Mouse (Mus musculus): Measurements from ENCODE around the gene Adssl1. TPM values are rescaled to one million over a fixed set of nuclear protein-coding genes. Genes with fewer than 3 reads are reported as not detected.

The Adssl1 gene
- polyA plus RNA-seq, 1 experiment from 2014 or later, result 2.1 TPM

DNA sequence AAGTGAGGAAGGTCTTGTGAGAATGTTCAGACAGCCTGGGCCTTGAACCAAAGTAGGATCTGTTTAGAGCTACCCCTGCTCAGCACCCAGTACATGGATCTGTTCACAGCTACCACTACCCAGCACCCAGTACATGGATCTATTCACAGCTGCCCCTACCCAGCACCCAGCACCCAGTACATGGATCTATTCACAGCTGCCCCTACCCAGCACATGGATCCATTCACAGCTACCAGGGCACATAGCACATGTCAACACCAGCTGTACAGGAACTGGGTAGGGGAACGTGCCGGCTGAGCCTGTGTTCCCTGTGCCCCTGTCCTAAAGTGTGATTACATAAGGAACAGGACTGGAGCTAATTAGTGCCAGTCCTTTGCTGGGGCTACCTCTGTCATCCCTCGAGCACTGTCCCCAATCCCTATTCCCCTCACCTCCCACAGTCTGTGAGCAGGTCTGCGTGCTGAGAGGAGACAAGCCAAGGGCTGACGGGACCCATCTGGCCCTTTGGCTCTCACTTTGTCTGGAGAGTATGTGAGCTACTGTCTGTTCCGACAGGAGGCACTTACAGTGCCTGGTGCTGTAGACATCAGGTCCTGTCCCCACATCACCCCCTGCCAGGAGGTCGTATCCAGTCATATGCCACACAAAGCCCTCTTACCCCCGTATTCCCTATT is 29.1 kb upstream of the Adssl1 start:
- WGBS, result 81% methylated on average over 8 of the region's 8 CpGs
- DNase-seq (ENCODE audit: low spot score) (no peak), ATAC-seq (replicated peaks; ENCODE audit: low FRiP score) (no peak)
- Histone ChIP-seq H3K27me3 (ENCODE audit: control insufficient read depth, insufficient read depth, low read length) (peaks cover 26% of the 10 kb centered on the region), H3K4me3 (ENCODE audit: low read depth, low read length) (no peak overlapping the region), H3K9ac (ENCODE audit: low read length) (no peak overlapping the region), H3K27ac (ENCODE audit: low read depth, low read length) (no peak overlapping the region), H3K9me3 (ENCODE audit: control insufficient read depth, low read length) (no peaks in the 10 kb centered on the region), H3K4me1 (replicated peaks; ENCODE audit: control insufficient read depth, insufficient read depth, low read length) (peaks cover 7% of the 10 kb centered on the region; the same call in 1 of the 2 replicates), H3K4me2 (ENCODE audit: low read depth, low read length, severe bottlenecking) (no peak overlapping the region), H3K36me3 (ENCODE audit: control insufficient read depth, insufficient read depth, low read length) (no peaks in the 10 kb centered on the region)

DNA sequence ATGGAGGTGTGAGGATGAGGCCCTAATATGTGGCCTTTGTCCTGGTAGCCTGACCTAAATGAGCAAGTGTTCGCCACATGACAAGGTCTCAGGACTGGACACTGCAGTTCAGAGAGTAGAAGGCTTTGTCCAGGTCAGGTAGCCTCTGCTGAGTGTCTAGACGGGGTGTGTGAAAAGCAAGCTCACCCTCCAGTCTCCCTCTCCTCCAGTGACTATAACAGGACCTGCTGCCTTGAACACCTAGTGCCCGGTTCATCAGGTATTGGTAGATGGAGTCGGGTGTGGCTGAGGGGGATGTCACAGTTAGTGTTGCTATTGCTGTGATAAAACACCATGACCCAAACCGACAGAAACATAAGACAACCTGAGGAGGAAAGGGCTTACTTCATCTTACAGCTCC is 28.6 kb upstream of the Adssl1 start:
- peaks cover 26% of the 10 kb centered on the region for H3K27me3 ChIP-seq (ENCODE audit: control insufficient read depth, insufficient read depth, low read length)
- H3K36me3 ChIP-seq (ENCODE audit: control insufficient read depth, insufficient read depth, low read length), result no peaks in the 10 kb centered on the region
- no peak overlapping the region for H3K9ac ChIP-seq (ENCODE audit: low read length)
- 92% methylated on average over 5 of the region's 5 CpGs for WGBS
- no peak for ATAC-seq (replicated peaks; ENCODE audit: low FRiP score)
- peaks cover 7% of the 10 kb centered on the region; the same call in 1 of the 2 replicates for H3K4me1 ChIP-seq (replicated peaks; ENCODE audit: control insufficient read depth, insufficient read depth, low read length)
- H3K9me3 ChIP-seq (ENCODE audit: control insufficient read depth, low read length), result no peaks in the 10 kb centered on the region
- H3K4me2 ChIP-seq (ENCODE audit: low read depth, low read length, severe bottlenecking), result no peak overlapping the region
- DNase-seq (ENCODE audit: low spot score), result no peak
- no peak overlapping the region for H3K27ac ChIP-seq (ENCODE audit: low read depth, low read length)
- no peak overlapping the region for H3K4me3 ChIP-seq (ENCODE audit: low read depth, low read length)

DNA sequence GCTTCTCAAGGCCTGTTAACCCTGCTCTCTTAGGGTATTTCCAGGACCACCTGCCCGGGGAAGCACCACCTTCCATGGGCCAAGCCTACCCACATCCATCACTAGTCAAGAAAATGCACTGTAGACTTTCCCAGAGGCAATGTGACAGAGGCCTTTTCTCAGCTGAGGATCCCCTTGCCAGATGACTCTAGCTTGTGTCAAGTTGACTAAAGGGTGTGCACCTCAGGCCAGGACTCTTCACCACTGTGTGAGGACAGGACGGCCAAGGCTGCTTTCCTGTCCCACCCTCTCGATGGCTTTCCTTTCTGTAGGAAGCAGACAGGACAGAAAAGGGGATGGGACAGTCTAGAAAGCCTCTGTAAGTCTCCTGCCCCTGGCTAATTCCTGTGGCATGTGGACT is 28.1 kb upstream of the Adssl1 start:
- H3K4me2 ChIP-seq (ENCODE audit: low read depth, low read length, severe bottlenecking), result no peak overlapping the region

DNA sequence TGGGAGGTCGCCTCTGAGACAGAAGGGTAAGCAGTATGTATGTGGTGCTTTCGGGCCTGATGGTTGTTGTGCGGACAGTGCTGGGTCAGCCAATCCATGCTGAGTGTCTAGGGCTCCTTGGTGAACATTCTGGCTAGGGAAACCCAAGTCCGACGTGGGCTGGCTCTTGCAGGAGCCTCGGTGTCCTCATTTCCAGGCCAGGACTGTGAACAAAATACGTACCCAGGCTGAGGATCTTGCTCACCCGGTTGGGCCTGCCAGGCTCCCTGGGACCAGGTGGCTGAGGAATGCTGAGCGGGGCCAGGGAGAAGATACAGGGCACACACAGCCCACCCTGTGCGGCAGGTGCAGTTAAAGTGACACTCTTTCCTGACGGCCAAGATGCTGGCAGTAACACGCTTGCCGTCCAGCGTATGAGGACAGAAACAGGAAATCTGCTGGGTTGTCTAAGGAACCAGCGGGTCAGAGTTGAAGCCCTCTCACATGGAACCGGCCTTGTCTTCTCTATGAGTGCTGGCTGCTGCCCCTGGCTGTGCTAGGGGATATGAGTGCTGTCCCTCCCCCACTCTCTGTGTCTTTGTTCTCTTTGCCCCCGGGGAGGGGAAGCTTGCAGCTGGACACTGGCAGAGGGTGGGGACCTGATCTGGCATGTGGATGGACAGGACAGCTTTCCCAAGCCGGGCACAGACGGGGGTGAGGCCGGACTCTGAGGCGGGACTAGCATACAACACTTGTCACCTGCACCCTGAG is 26.7 kb upstream of the Adssl1 start:
- 74% methylated on average over 21 of the region's 21 CpGs for WGBS
- Histone ChIP-seq H3K27me3 (ENCODE audit: control insufficient read depth, insufficient read depth, low read length) (peaks cover 16% of the 10 kb centered on the region), H3K36me3 (ENCODE audit: control insufficient read depth, insufficient read depth, low read length) (no peaks in the 10 kb centered on the region), H3K4me2 (ENCODE audit: low read depth, low read length, severe bottlenecking) (no peak overlapping the region), H3K9me3 (ENCODE audit: control insufficient read depth, low read length) (no peaks in the 10 kb centered on the region), H3K27ac (ENCODE audit: low read depth, low read length) (no peak overlapping the region), H3K4me1 (replicated peaks; ENCODE audit: control insufficient read depth, insufficient read depth, low read length) (peaks cover 7% of the 10 kb centered on the region; the same call in 1 of the 2 replicates), H3K9ac (ENCODE audit: low read length) (no peak overlapping the region), H3K4me3 (ENCODE audit: low read depth, low read length) (no peak overlapping the region)
- DNase-seq (ENCODE audit: low spot score) (no peak), ATAC-seq (replicated peaks; ENCODE audit: low FRiP score) (no peak)

More for the DNA sequence above, 28.1 kb upstream of the Adssl1 start:
- no peak overlapping the region for H3K9ac ChIP-seq (ENCODE audit: low read length)
- no peak overlapping the region for H3K27ac ChIP-seq (ENCODE audit: low read depth, low read length)
- H3K36me3 ChIP-seq (ENCODE audit: control insufficient read depth, insufficient read depth, low read length), result no peaks in the 10 kb centered on the region
- 84% methylated on average over 3 of the region's 3 CpGs for WGBS
- H3K9me3 ChIP-seq (ENCODE audit: control insufficient read depth, low read length), result no peaks in the 10 kb centered on the region
- peaks cover 7% of the 10 kb centered on the region; the same call in 1 of the 2 replicates for H3K4me1 ChIP-seq (replicated peaks; ENCODE audit: control insufficient read depth, insufficient read depth, low read length)
- DNase-seq (ENCODE audit: low spot score), result no peak
- ATAC-seq (replicated peaks; ENCODE audit: low FRiP score), result no peak
- H3K4me3 ChIP-seq (ENCODE audit: low read depth, low read length), result no peak overlapping the region
- H3K27me3 ChIP-seq (ENCODE audit: control insufficient read depth, insufficient read depth, low read length), result peaks cover 26% of the 10 kb centered on the region

DNA sequence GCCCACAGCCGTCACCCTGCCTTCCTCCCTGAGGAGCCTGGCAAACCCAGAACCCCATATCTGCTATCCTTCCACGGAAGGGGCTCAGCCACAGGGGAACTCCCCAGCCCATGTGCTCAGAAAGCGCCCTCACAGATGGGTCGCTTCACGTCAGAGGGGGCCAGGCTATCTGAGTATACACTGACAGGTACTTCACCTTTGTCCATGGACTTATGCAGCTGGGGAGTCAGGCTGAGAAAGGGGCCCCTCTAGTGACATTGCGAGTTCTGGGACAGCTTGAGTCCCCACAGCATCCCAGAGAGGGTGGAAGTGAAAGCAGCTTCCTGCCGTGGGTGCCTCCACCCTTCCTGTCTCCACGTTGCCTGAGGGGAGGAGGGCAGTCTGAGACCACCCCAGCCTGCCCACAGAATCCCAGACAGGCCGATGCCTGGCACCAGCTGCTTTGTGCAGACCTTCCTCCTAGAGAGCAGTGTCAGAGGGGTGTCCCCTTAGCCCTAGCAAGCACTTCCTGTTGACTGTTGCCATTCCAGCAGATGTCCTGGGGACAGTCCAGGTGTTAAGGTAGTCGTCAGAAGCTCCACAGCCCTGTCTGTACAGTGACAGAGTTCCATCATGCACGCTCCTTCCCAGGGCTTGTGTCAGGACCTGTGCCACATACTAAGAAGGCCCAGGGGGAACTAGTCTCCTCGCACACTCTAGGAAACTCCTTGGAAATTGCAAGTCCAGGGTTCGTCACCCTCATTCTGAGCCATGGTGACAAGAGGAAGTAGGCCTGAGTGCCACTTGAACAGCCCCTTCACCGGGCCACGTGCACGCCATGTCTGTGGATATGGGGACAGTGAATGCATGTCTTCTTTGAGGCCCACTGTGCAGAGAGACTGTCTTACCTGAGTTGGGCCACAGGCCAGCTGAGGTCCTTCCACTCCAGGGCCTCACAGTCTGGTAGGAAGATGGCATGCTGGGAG is 25.6 kb upstream of the Adssl1 start:
- Histone ChIP-seq H3K4me2 (ENCODE audit: low read depth, low read length, severe bottlenecking) (no peak overlapping the region), H3K9ac (ENCODE audit: low read length) (no peak overlapping the region), H3K36me3 (ENCODE audit: control insufficient read depth, insufficient read depth, low read length) (no peaks in the 10 kb centered on the region), H3K4me1 (replicated peaks; ENCODE audit: control insufficient read depth, insufficient read depth, low read length) (peaks cover under 1% of the 10 kb centered on the region; the same call in 1 of the 2 replicates), H3K4me3 (ENCODE audit: low read depth, low read length) (no peak overlapping the region), H3K9me3 (ENCODE audit: control insufficient read depth, low read length) (no peaks in the 10 kb centered on the region), H3K27me3 (ENCODE audit: control insufficient read depth, insufficient read depth, low read length) (peaks cover 8% of the 10 kb centered on the region), H3K27ac (ENCODE audit: low read depth, low read length) (no peak overlapping the region)
- ATAC-seq (replicated peaks; ENCODE audit: low FRiP score) (no peak), DNase-seq (ENCODE audit: low spot score) (no peak)
- WGBS, result 75% methylated on average over 16 of the region's 16 CpGs

DNA sequence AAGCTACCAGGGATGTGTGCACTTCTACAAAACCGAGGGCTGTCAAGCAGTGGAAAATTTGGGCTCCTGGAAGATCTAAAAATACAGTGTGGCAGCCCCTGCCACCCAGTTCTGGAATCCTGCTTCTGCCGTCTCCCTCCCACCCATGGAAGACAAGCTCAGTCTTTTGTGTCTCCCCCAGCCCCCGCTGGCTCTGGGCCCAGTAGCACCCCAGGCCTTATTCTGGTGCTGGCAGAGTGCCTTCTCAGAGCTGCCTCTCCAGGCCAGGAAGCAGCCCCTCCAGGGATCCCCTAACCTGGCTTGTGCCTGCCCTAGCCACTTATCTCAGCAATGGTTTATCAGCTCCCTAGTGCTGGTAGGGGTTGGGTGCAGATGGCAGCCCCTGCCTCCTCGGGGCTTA is 24.9 kb upstream of the Adssl1 start:
- WGBS, result 68% methylated on average over 4 of the region's 4 CpGs
- peaks cover 2% of the 10 kb centered on the region for H3K27me3 ChIP-seq (ENCODE audit: control insufficient read depth, insufficient read depth, low read length)
- no peak overlapping the region for H3K27ac ChIP-seq (ENCODE audit: low read depth, low read length)
- ATAC-seq (replicated peaks; ENCODE audit: low FRiP score) (no peak), DNase-seq (ENCODE audit: low spot score) (no peak)
- H3K9ac ChIP-seq (ENCODE audit: low read length), result no peak overlapping the region
- no peak overlapping the region for H3K4me2 ChIP-seq (ENCODE audit: low read depth, low read length, severe bottlenecking)
- no peaks in the 10 kb centered on the region; the same call in 1 of the 2 replicates for H3K4me1 ChIP-seq (replicated peaks; ENCODE audit: control insufficient read depth, insufficient read depth, low read length)
- no peaks in the 10 kb centered on the region for H3K36me3 ChIP-seq (ENCODE audit: control insufficient read depth, insufficient read depth, low read length)
- no peaks in the 10 kb centered on the region for H3K9me3 ChIP-seq (ENCODE audit: control insufficient read depth, low read length)
- H3K4me3 ChIP-seq (ENCODE audit: low read depth, low read length), result no peak overlapping the region

DNA sequence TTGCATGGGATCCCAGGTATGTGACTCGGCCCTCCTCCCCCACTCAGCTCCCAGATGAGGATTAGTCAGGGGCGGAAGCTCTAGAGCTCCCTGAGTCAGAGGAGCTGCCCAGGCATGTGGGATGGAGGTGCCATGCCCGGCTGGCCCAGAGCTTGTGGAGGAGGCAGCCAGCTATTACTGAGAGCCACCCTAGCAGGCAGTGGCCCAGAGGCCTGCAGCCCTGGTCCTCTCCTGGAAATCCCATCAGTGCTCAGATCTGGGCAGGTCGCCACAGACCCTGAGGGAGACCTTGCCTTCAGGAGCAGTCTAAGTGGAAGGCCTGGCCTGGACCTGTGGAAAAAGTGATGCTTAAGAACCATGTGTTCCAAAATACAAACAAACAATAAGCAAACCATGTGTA is 24.2 kb upstream of the Adssl1 start:
- Histone ChIP-seq H3K36me3 (ENCODE audit: control insufficient read depth, insufficient read depth, low read length) (no peaks in the 10 kb centered on the region), H3K9me3 (ENCODE audit: control insufficient read depth, low read length) (no peaks in the 10 kb centered on the region), H3K4me1 (replicated peaks; ENCODE audit: control insufficient read depth, insufficient read depth, low read length) (no peaks in the 10 kb centered on the region; the same call in 1 of the 2 replicates), H3K9ac (ENCODE audit: low read length) (no peak overlapping the region), H3K27ac (ENCODE audit: low read depth, low read length) (no peak overlapping the region), H3K27me3 (ENCODE audit: control insufficient read depth, insufficient read depth, low read length) (no peaks in the 10 kb centered on the region), H3K4me2 (ENCODE audit: low read depth, low read length, severe bottlenecking) (no peak overlapping the region), H3K4me3 (ENCODE audit: low read depth, low read length) (no peak overlapping the region)
- 71% methylated on average over 4 of the region's 4 CpGs for WGBS
- no peak for DNase-seq (ENCODE audit: low spot score)
- ATAC-seq (replicated peaks; ENCODE audit: low FRiP score), result no peak

DNA sequence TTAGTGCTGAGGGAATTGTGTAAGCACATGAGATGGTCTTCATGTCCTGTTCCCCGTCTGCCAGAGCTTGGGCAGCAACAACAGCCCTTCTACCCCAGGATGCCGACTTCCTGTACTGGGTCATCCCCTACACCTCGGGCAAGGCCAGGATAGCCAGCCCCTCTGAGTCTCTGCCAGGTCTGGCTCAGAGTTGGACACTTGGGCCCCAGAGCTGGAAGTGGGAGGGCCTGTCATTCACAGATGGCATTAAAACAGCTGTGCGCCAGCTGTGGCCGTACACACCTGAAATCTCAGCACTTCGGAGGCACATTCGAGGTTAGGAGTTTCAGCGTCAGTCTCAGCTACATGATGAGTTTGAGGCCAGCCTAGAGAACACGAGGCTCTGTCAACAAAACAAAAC is 23.4 kb upstream of the Adssl1 start:
- Histone ChIP-seq H3K9ac (ENCODE audit: low read length) (no peak overlapping the region), H3K27ac (ENCODE audit: low read depth, low read length) (no peak overlapping the region), H3K4me1 (replicated peaks; ENCODE audit: control insufficient read depth, insufficient read depth, low read length) (no peaks in the 10 kb centered on the region; the same call in 1 of the 2 replicates), H3K36me3 (ENCODE audit: control insufficient read depth, insufficient read depth, low read length) (no peaks in the 10 kb centered on the region), H3K4me3 (ENCODE audit: low read depth, low read length) (no peak overlapping the region), H3K4me2 (ENCODE audit: low read depth, low read length, severe bottlenecking) (no peak overlapping the region), H3K27me3 (ENCODE audit: control insufficient read depth, insufficient read depth, low read length) (no peaks in the 10 kb centered on the region), H3K9me3 (ENCODE audit: control insufficient read depth, low read length) (no peaks in the 10 kb centered on the region)
- no peak for ATAC-seq (replicated peaks; ENCODE audit: low FRiP score)
- no peak for DNase-seq (ENCODE audit: low spot score)
- 85% methylated on average over 9 of the region's 9 CpGs for WGBS
